Mouse (Mus musculus) gonadal fat pad, adult 2 months (tissue): ENCODE data around the gene Krtap9-5. TPM values are rescaled to one million over a fixed set of nuclear protein-coding genes. Genes with fewer than 3 reads are reported as not detected.

Experiments
- polyA plus RNA-seq: library from polyadenylated mRNA; depleted of rRNA; stranded (reverse); fragments of >200 nt; gene quantifications from 2 replicates; pipeline ENCODE4 v1.2.3, GENCODE M21; 2012; rRNA removed

The Krtap9-5 gene
- polyA plus RNA-seq, 1 experiment: not detected

Other genes starting within 250 kb of the Krtap9-5 start
- gene Gm14180, start 214.2 kb upstream of the Krtap9-5 start, polyA plus RNA-seq: not detected in 2 replicates
- not detected in 2 replicates for gene Gm11595, start 175.6 kb upstream of the Krtap9-5 start, polyA plus RNA-seq
- gene Krtap4-8, start 167.8 kb upstream of the Krtap9-5 start, polyA plus RNA-seq: not detected in 2 replicates
- not detected in 2 replicates for gene Krtap4-9, start 163.3 kb upstream of the Krtap9-5 start, polyA plus RNA-seq
- not detected in 2 replicates for gene Gm11596, start 155.0 kb upstream of the Krtap9-5 start, polyA plus RNA-seq
- not detected in 2 replicates for gene Gm11569, start 149.5 kb upstream of the Krtap9-5 start, polyA plus RNA-seq
- not detected in 2 replicates for gene Gm11554, start 144.0 kb upstream of the Krtap9-5 start, polyA plus RNA-seq
- gene Krtap4-13, start 138.6 kb upstream of the Krtap9-5 start, polyA plus RNA-seq: not detected in 2 replicates
- not detected in 2 replicates for gene Gm11564, start 132.8 kb upstream of the Krtap9-5 start, polyA plus RNA-seq
- gene 2300003K06Rik, start 110.4 kb upstream of the Krtap9-5 start, polyA plus RNA-seq: not detected in 2 replicates
- not detected in 2 replicates for gene Krtap4-16, start 96.9 kb upstream of the Krtap9-5 start, polyA plus RNA-seq
- not detected in 2 replicates for gene Gm11568, start 90.6 kb upstream of the Krtap9-5 start, polyA plus RNA-seq
- not detected in 2 replicates for gene Gm11559, start 84.0 kb upstream of the Krtap9-5 start, polyA plus RNA-seq
- not detected in 2 replicates for gene Krtap9-1, start 75.1 kb upstream of the Krtap9-5 start, polyA plus RNA-seq
- not detected in 2 replicates for gene Gm11567, start 69.3 kb upstream of the Krtap9-5 start, polyA plus RNA-seq
- not detected in 2 replicates for gene Krtap31-1, start 40.6 kb upstream of the Krtap9-5 start, polyA plus RNA-seq
- gene Gm11565, start 33.7 kb upstream of the Krtap9-5 start, polyA plus RNA-seq: not detected in 2 replicates
- not detected in 2 replicates for gene Krtap31-2, start 12.2 kb upstream of the Krtap9-5 start, polyA plus RNA-seq
- gene Krtap29-1, start 30.6 kb downstream of the Krtap9-5 start, polyA plus RNA-seq: not detected in 2 replicates
- not detected in 2 replicates for gene Krtap16-1, start 38.1 kb downstream of the Krtap9-5 start, polyA plus RNA-seq
- gene Krtap17-1, start 45.5 kb downstream of the Krtap9-5 start, polyA plus RNA-seq: not detected in 2 replicates
- gene Krt33a, start 67.7 kb downstream of the Krtap9-5 start, polyA plus RNA-seq: 0.09 TPM in 1 of 2 replicates, not detected in the other
- not detected in 2 replicates for gene Krt33b, start 81.4 kb downstream of the Krtap9-5 start, polyA plus RNA-seq
- not detected in 2 replicates for gene Krt34, start 93.1 kb downstream of the Krtap9-5 start, polyA plus RNA-seq
- gene Krt31, start 102.1 kb downstream of the Krtap9-5 start, polyA plus RNA-seq: 0.16 and 0.19 TPM in 2 replicates
- gene Krt32, start 139.8 kb downstream of the Krtap9-5 start, polyA plus RNA-seq: 0.71 and 3.7 TPM in 2 replicates
- gene Krt35, start 147.8 kb downstream of the Krtap9-5 start, polyA plus RNA-seq: 0.13 and 0.35 TPM in 2 replicates
- gene Krt36, start 157.2 kb downstream of the Krtap9-5 start, polyA plus RNA-seq: 0.63 and 1.0 TPM in 2 replicates
- not detected in 2 replicates for gene Krt13, start 173.1 kb downstream of the Krtap9-5 start, polyA plus RNA-seq
- 22.6 and 22.7 TPM in 2 replicates for gene Krt15, start 187.5 kb downstream of the Krtap9-5 start, polyA plus RNA-seq
- gene Krt19, start 200.2 kb downstream of the Krtap9-5 start, polyA plus RNA-seq: 181 and 213 TPM in 2 replicates
- gene Krt9, start 244.8 kb downstream of the Krtap9-5 start, polyA plus RNA-seq: 0.04 TPM in 1 of 2 replicates, not detected in the other